Comparison of ENCODE assay signal across 24 mouse cellular contexts in genomic region chr17:11023371-11023770, GRCm38 (mm10).
DNase-seq lines count a peak whose midpoint lies in the region; TF ChIP-seq lines count a peak whose summit lies in the region.
"Had no signal": no experiment of that assay in that cellular context is flagged by ENCODE, and none has a peak within 500 bp of the region (broad histone marks: within the 10 kb centered on the region; RNA-seq: fewer than 3 reads in every experiment).

No protein-coding gene starts in this region.

- no peak for TF ChIP-seq CTCF in kidney, adult 2 months (conservative IDR thresholded peaks at IDR 0.05; ENCODE audit: insufficient read depth, insufficient read length, low read depth, low read length)

- H3K27ac ChIP-seq in kidney, adult 2 months (ENCODE audit: insufficient read depth, low read depth, low read length): no peak overlapping the region
- H3K27ac ChIP-seq: embryonic facial prominence, embryonic 12.5 days; hindbrain, embryonic 14.5 days; limb, embryonic 12.5 days; lung, embryonic 15.5 days; neural tube, embryonic 12.5 days; stomach, postnatal 0 days had no signal

- no peak for TF ChIP-seq POLR2A in kidney, adult 2 months (IDR thresholded peaks at IDR 0.05; ENCODE audit: low read depth, low read length)

- H3K27me3 ChIP-seq in kidney, adult 2 months (replicated peaks; ENCODE audit: control insufficient read depth, insufficient read depth, low read length): no peaks in the 10 kb centered on the region; the same call in 1 of the 2 replicates
- H3K27me3 ChIP-seq: embryonic facial prominence, embryonic 12.5 days; limb, embryonic 12.5 days; lung, embryonic 15.5 days; neural tube, embryonic 12.5 days; Patski had no signal

- WGBS in kidney, adult 2 months: 35% methylated on average over 2 of the region's 2 CpGs

- intact Hi-C loops in left cerebral cortex, postnatal 4 days (cut with DNase I): loop anchor here (5.0 to 10.0 kb wide), 2 partner anchors 179 to 706 kb away; partner anchors contain the start of genes Pacrg, Prkn and Qk

- no peak overlapping the region for H3K4me3 ChIP-seq in kidney, adult 2 months (ENCODE audit: insufficient read depth, low read depth, low read length)
- H3K4me3 ChIP-seq: embryonic facial prominence, embryonic 12.5 days; limb, embryonic 12.5 days; lung, embryonic 15.5 days; myocyte; neural tube, embryonic 12.5 days had no signal

- DNase-seq in cerebellum, adult 9-11 months: peak; percentile 16
- DNase-seq in cerebellum, adult 11 months: no peak
- peak; percentile 72 for DNase-seq in kidney, adult 2 months
- DNase-seq in kidney, postnatal 4 days: no peak
- peak; percentile 21 for DNase-seq in left cerebral cortex, postnatal 4 days
- no peak for DNase-seq in left cerebral cortex, adult 11 months (ENCODE audit: low spot score)
- peak; percentile 40 to 59 for DNase-seq in kidney, postnatal 36 days
- DNase-seq in layer of hippocampus, adult 9-10 months (ENCODE audit: low spot score): no peak
- DNase-seq: adrenal gland, postnatal 10 days; embryo, embryonic 11 days; gastrocnemius, postnatal 36 days; heart, adult 18-20 months; layer of hippocampus, adult 9-11 months; right cerebral cortex, adult 18-20 months; thymus, adult 18-20 months; thymus, postnatal 25 days had no signal

- H3K4me1 ChIP-seq in kidney, adult 2 months (ENCODE audit: control insufficient read depth, insufficient read depth, low read length): no peaks in the 10 kb centered on the region
- H3K4me1 ChIP-seq: embryonic facial prominence, embryonic 12.5 days; limb, embryonic 12.5 days; neural tube, embryonic 12.5 days had no signal

- no peaks in the 10 kb centered on the region for H3K36me3 ChIP-seq in kidney, adult 2 months (ENCODE audit: control insufficient read depth, insufficient read depth, low read length)
- H3K36me3 ChIP-seq: embryonic facial prominence, embryonic 12.5 days; limb, embryonic 12.5 days; lung, embryonic 15.5 days; neural tube, embryonic 12.5 days had no signal

Comparison
In these comparisons a context has a peak if more than half of its experiments do, and no peak if none do; other contexts are left out.
1. DNase-seq: peak in cerebellum, adult 9-11 months (single experiment), kidney, adult 2 months (single experiment), left cerebral cortex, postnatal 4 days (single experiment) and kidney, postnatal 36 days (2 of 2); none in cerebellum, adult 11 months (single experiment), kidney, postnatal 4 days (0 of 2), left cerebral cortex, adult 11 months (single experiment) and layer of hippocampus, adult 9-10 months (single experiment).